Mouse (Mus musculus) bone marrow, adult 2 months (tissue): ENCODE measurements around the gene Zfp319.
A peak's percentile ranks its signal among the peaks of the same experiment; 100 is the strongest.

Experiments used
- CTCF ChIP-seq: fragments of 200-500 bp; IDR thresholded peaks from 2 replicates; pipeline ENCODE4 v1.5.1; 2011; ENCODE audit warnings: low read length, control low read depth; ENCODE audit not compliant: control insufficient read depth, insufficient read depth
- POLR2A ChIP-seq: fragments of 200-500 bp; IDR thresholded peaks from 2 replicates; pipeline ENCODE4 v1.6.1; 2011; ENCODE audit warnings: low read depth, mild to moderate bottlenecking, control low read depth, low read length, borderline replicate concordance; ENCODE audit not compliant: control insufficient read depth

- TF ChIP-seq POLR2A, result no peak
- 0 out of 2 replicates have a peak, but pooled peaks have one; percentile 11 for TF ChIP-seq CTCF
These were observed 15.1 kb upstream of the Zfp319 start for GRCm38 (mm10) chr8:95346643-95347545.
